Mouse (Mus musculus): ENCODE data around the gene Afap1.

Gene Afap1

GRCm38 (mm10) chr5:35898994-35899393 is 5.9 kb downstream of the Afap1 start:
- no peak for DNase-seq

- DNase-seq, result no peak
Measured at GRCm38 (mm10) chr5:35900401-35901225, 7.5 kb downstream of the Afap1 start.

- DNase-seq, result no peak
Measured at GRCm38 (mm10) chr5:35901226-35901809, 8.2 kb downstream of the Afap1 start.

GRCm38 (mm10) chr5:35903456-35903855 is 10.3 kb downstream of the Afap1 start:
- no peak for DNase-seq

GRCm38 (mm10) chr5:35905283-35905682 is 12.2 kb downstream of the Afap1 start:
- no peak for DNase-seq

GRCm38 (mm10) chr5:35907090-35907489 is 14.0 kb downstream of the Afap1 start:
- no peak for DNase-seq

GRCm38 (mm10) chr5:35907633-35908426 is 14.7 kb downstream of the Afap1 start:
- DNase-seq, result peak; percentile 98

- DNase-seq, result peak; percentile 97
Measured at GRCm38 (mm10) chr5:35908626-35909443, 15.7 kb downstream of the Afap1 start.

GRCm38 (mm10) chr5:35915629-35916300 is 22.6 kb downstream of the Afap1 start:
- DNase-seq, result peak; percentile 92

GRCm38 (mm10) chr5:35916666-35917065 is 23.5 kb downstream of the Afap1 start:
- no peak for DNase-seq

GRCm38 (mm10) chr5:35918387-35918786 is 25.3 kb downstream of the Afap1 start:
- DNase-seq, result no peak

GRCm38 (mm10) chr5:35920076-35920475 is 27.0 kb downstream of the Afap1 start:
- DNase-seq, result no peak

- DNase-seq, result no peak
Measured at GRCm38 (mm10) chr5:35920557-35920956, 27.4 kb downstream of the Afap1 start.

GRCm38 (mm10) chr5:35921141-35921540 is 28.0 kb downstream of the Afap1 start:
- DNase-seq, result peak; percentile 91

- peak; percentile 98 for DNase-seq
Measured at GRCm38 (mm10) chr5:35921595-35922254, 28.6 kb downstream of the Afap1 start.

- peak; percentile 86 for DNase-seq
Measured at GRCm38 (mm10) chr5:35923448-35923847, 30.3 kb downstream of the Afap1 start.

GRCm38 (mm10) chr5:35925171-35925634 is 32.1 kb downstream of the Afap1 start:
- DNase-seq, result peak; percentile 97

GRCm38 (mm10) chr5:35926511-35926910 is 33.4 kb downstream of the Afap1 start:
- peak; percentile 85 for DNase-seq

- DNase-seq, result no peak
Measured at GRCm38 (mm10) chr5:35931296-35931695, 38.2 kb downstream of the Afap1 start.

GRCm38 (mm10) chr5:35933059-35933458 is 39.9 kb downstream of the Afap1 start:
- DNase-seq, result no peak

GRCm38 (mm10) chr5:35935939-35936338 is 42.8 kb downstream of the Afap1 start:
- no peak for DNase-seq
